Mouse (Mus musculus) G1E (cell line): ENCODE data around the gene Samhd1.

Source experiments
- CTCF ChIP-seq: IDR thresholded peaks from 2 replicates; pipeline ENCODE4 v1.5.1; 2012; ENCODE audit warnings: low read depth, low read length, inconsistent platforms, mixed read lengths
- POLR2AphosphoS5 ChIP-seq: IDR thresholded peaks from 2 replicates; pipeline ENCODE4 v1.6.1; 2012; ENCODE audit warnings: low read depth, low read length, inconsistent platforms; ENCODE audit not compliant: insufficient replicate concordance
- TAL1 ChIP-seq: conservative IDR thresholded peaks from 2 replicates; pipeline ENCODE4 v1.6.1; 2012; ENCODE audit warnings: low read depth, low read length, inconsistent platforms, mixed read lengths

- TF ChIP-seq CTCF (no peak), TAL1 (no peak), POLR2AphosphoS5 (no peak)
Observed at GRCm38 (mm10) chr2:157170166-157170565, 35.1 kb upstream of the Samhd1 start.
